Mouse (Mus musculus): ENCODE data around the gene Impg2.

The Impg2 gene

GRCm38 (mm10) chr16:56204051-56204450, at the start of gene Impg2:
Gene Impg2, plus strand, starts transcription at chr16:56204313.
- no peak for DNase-seq (ENCODE audit: low spot score in 2 of 2)

- no peak for DNase-seq (ENCODE audit: low spot score in 2 of 2)
Observed at GRCm38 (mm10) chr16:56163466-56163865, 40.6 kb upstream of the Impg2 start.

- DNase-seq (ENCODE audit: low spot score in 2 of 2): no peak
Observed at GRCm38 (mm10) chr16:56170247-56170646, 33.9 kb upstream of the Impg2 start.

GRCm38 (mm10) chr16:56175867-56176581, 28.1 kb upstream of the Impg2 start:
- no peak for DNase-seq (ENCODE audit: low spot score in 2 of 2)

GRCm38 (mm10) chr16:56186863-56187262, 17.2 kb upstream of the Impg2 start:
- DNase-seq (ENCODE audit: low spot score in 2 of 2): no peak

- DNase-seq (ENCODE audit: low spot score in 2 of 2): peak; percentile 70 to 77
Observed at GRCm38 (mm10) chr16:56188198-56188597, 15.9 kb upstream of the Impg2 start.

GRCm38 (mm10) chr16:56212740-56213139, 8.6 kb downstream of the Impg2 start:
- no peak for DNase-seq (ENCODE audit: low spot score in 2 of 2)

GRCm38 (mm10) chr16:56227686-56228085, 23.6 kb downstream of the Impg2 start:
- DNase-seq (ENCODE audit: low spot score in 2 of 2): no peak

- DNase-seq (ENCODE audit: low spot score in 2 of 2): no peak
Observed at GRCm38 (mm10) chr16:56229455-56229854, 25.3 kb downstream of the Impg2 start.

GRCm38 (mm10) chr16:56231300-56231699, 27.2 kb downstream of the Impg2 start:
- peak; percentile 36 to 54 for DNase-seq (ENCODE audit: low spot score in 2 of 2)

- no peak for DNase-seq (ENCODE audit: low spot score in 2 of 2)
Observed at GRCm38 (mm10) chr16:56232736-56233135, 28.6 kb downstream of the Impg2 start.

- DNase-seq (ENCODE audit: low spot score in 2 of 2): no peak
Observed at GRCm38 (mm10) chr16:56246031-56246430, 41.9 kb downstream of the Impg2 start.

- DNase-seq (ENCODE audit: low spot score in 2 of 2): no peak
Observed at GRCm38 (mm10) chr16:56273917-56274316, 69.8 kb downstream of the Impg2 start.

- no peak for DNase-seq (ENCODE audit: low spot score in 2 of 2)
Observed at GRCm38 (mm10) chr16:56279060-56279459, 74.9 kb downstream of the Impg2 start.

- no peak for DNase-seq (ENCODE audit: low spot score in 2 of 2)
Observed at GRCm38 (mm10) chr16:56279752-56280151, 75.6 kb downstream of the Impg2 start.

- DNase-seq (ENCODE audit: low spot score in 2 of 2): no peak
Observed at GRCm38 (mm10) chr16:56281336-56281735, 77.2 kb downstream of the Impg2 start.

- no peak for DNase-seq (ENCODE audit: low spot score in 2 of 2)
Observed at GRCm38 (mm10) chr16:56283330-56283729, 79.2 kb downstream of the Impg2 start.

GRCm38 (mm10) chr16:56283873-56284272, 79.8 kb downstream of the Impg2 start:
- DNase-seq (ENCODE audit: low spot score in 2 of 2): no peak

GRCm38 (mm10) chr16:56286076-56286475, 82.0 kb downstream of the Impg2 start:
- no peak for DNase-seq (ENCODE audit: low spot score in 2 of 2)

GRCm38 (mm10) chr16:56286977-56287376, 82.9 kb downstream of the Impg2 start:
- no peak for DNase-seq (ENCODE audit: low spot score in 2 of 2)

GRCm38 (mm10) chr16:56294887-56295286, 90.8 kb downstream of the Impg2 start:
- no peak for DNase-seq (ENCODE audit: low spot score in 2 of 2)

GRCm38 (mm10) chr16:56295888-56296648, 92.0 kb downstream of the Impg2 start:
- DNase-seq (ENCODE audit: low spot score in 2 of 2): no peak

- DNase-seq (ENCODE audit: low spot score in 2 of 2): no peak
Observed at GRCm38 (mm10) chr16:56298248-56298647, 94.1 kb downstream of the Impg2 start.

Data from right cerebral cortex, postnatal 10 days (tissue).